Mouse (Mus musculus): Measurements from ENCODE around the gene 1110025L11Rik. TPM values are rescaled to one million over a fixed set of nuclear protein-coding genes. Genes with fewer than 3 reads are reported as not detected.
"Not testable (repeated sequence)": the region's sequence is repeated elsewhere in the genome, so short reads cannot be mapped to it uniquely, and the experiment has no call there.

Gene 1110025L11Rik
- not detected for total RNA-seq (2022)

- not testable (repeated sequence) for DNase-seq
These were observed at the start of gene 1110025L11Rik for GRCm38 (mm10) chr16:89063902-89064301. Gene 1110025L11Rik (minus strand): TSS chr16:89064002.

DNA sequence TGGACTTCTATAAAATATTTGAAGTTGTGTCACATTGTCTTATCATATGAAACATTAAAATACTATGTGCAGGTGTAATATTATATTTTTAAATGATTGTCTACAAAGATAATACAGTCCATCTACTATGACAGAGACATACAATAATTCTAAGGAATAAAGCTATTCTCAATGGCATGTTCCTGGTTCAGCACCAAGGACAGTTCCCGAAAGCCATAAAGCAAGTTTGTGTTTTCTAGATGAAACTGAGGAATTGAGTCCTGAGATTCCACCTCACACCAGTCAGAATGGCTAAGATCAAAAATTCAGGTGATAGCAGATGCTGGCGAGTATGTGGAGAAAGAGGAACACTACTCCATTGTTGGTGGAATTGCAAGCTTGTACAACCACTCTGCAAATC is 7.2 kb upstream of the 1110025L11Rik start:
- DNase-seq: not testable (repeated sequence)

DNA sequence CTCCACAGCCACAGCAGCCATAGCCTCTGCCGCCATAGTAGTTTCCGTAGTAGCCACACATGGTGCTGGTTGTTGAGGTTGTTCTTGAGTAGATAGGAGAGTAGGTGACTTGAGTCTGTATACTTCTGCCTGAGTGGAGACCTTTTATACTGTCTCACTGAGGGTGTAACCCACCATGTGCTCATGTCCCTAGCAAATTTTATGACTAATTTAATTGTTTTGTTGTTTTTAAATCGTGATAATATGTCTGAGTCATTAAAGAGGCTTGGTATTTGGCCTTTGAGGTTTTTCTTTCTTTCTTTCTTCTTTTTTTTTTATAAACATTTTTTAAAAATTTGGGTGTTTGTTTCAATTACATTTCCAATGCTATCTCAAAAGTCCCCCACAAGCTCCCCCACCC is 16.0 kb downstream of the 1110025L11Rik start, which contains the start of gene Krtap6-5:
Gene Krtap6-5 (minus strand): TSS at position 101 of the 400 bp plus-strand sequence.
- DNase-seq: no peak

GRCm38 (mm10) chr16:89041372-89041771 is 22.4 kb downstream of the 1110025L11Rik start, which contains the start of gene Gm10228:
Gene Gm10228 (minus strand): TSS chr16:89041472.
- DNase-seq: not testable (repeated sequence)

DNA sequence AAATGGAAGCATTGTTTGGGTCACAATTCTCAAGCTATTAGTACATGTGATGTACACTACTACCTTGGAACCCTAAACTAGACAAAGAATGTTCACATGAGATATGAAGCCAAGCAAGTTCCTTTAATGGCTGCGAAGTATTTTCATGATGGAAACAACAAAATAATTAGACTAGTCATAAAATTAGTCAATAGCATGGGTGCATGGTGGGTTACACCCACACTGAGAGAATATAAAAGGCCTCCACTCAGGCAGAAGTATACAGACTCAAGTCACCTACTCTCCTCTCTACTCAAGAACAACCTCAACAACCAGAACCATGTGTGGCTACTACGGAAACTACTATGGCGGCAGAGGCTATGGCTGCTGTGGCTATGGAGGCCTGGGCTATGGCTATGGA is 32.4 kb downstream of the 1110025L11Rik start, which contains the start of gene Krtap6-1:
Gene Krtap6-1 (plus strand): TSS at position 301 of the 400 bp plus-strand sequence.
- DNase-seq: not testable (repeated sequence)

DNA sequence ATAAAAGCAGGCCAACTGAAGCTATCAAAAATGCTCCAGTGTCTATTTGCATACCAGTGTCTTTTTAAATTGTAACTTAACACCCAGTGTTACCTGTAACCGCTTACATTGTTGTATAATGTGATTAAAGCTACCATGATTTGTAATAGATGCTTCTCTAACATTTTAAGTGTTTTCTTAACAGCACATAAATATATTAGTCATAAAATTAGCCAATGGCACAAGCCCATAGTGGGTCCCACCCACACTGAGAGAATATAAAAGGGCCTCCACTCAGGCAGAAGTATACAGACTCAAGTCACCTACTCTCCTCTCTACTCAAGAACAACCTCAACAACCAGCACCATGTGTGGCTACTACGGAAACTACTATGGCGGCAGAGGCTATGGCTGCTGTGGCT is 48.8 kb downstream of the 1110025L11Rik start, which contains the start of gene Gm10229:
Gene Gm10229 (plus strand): TSS at position 301 of the 400 bp plus-strand sequence.
- not testable (repeated sequence) for DNase-seq

- no peak for DNase-seq
These were observed 49.8 kb downstream of the 1110025L11Rik start for GRCm38 (mm10) chr16:89013973-89014372.

Other genes with a start within 250 kb of the 1110025L11Rik start
- not detected for gene Krtap15, start 243.8 kb downstream of the 1110025L11Rik start, total RNA-seq (2022)
- not detected for gene Krtap14, start 237.9 kb downstream of the 1110025L11Rik start, total RNA-seq (2022)
- gene Krtap19-1, start 194.6 kb downstream of the 1110025L11Rik start, total RNA-seq (2022): not detected
- not detected for gene Krtap19-2, start 189.7 kb downstream of the 1110025L11Rik start, total RNA-seq (2022)
- not detected for gene Krtap19-3, start 186.0 kb downstream of the 1110025L11Rik start, total RNA-seq (2022)
- gene Krtap19-4, start 178.9 kb downstream of the 1110025L11Rik start, total RNA-seq (2022): not detected
- not detected for gene Krtap19-5, start 167.5 kb downstream of the 1110025L11Rik start, total RNA-seq (2022)
- gene Krtap19-9b, start 131.7 kb downstream of the 1110025L11Rik start, total RNA-seq (2022): not detected
- not detected for gene Krtap16-3, start 101.1 kb downstream of the 1110025L11Rik start, total RNA-seq (2022)
- not detected for gene Krtap22-2, start 53.2 kb downstream of the 1110025L11Rik start, total RNA-seq (2022)
- gene Gm10229, start 48.7 kb downstream of the 1110025L11Rik start, total RNA-seq (2022): not detected
- gene Krtap6-1, start 32.3 kb downstream of the 1110025L11Rik start, total RNA-seq (2022): not detected
- gene Gm10228, start 22.5 kb downstream of the 1110025L11Rik start, total RNA-seq (2022): not detected
- not detected for gene Krtap6-5, start 16.1 kb downstream of the 1110025L11Rik start, total RNA-seq (2022)
- not detected for gene Krtap6-3, start 20.0 kb upstream of the 1110025L11Rik start, total RNA-seq (2022)
- gene Gm6358, start 76.8 kb upstream of the 1110025L11Rik start, total RNA-seq (2022): not detected
- gene Gm10061, start 87.1 kb upstream of the 1110025L11Rik start, total RNA-seq (2022): not detected
- gene Gm9789, start 94.0 kb upstream of the 1110025L11Rik start, total RNA-seq (2022): not detected
- gene Gm7735, start 105.5 kb upstream of the 1110025L11Rik start, total RNA-seq (2022): not detected
- gene 1110057P08Rik, start 110.7 kb upstream of the 1110025L11Rik start, total RNA-seq (2022): not detected
- gene Krtap20-2, start 141.9 kb upstream of the 1110025L11Rik start, total RNA-seq (2022): not detected